Mouse (Mus musculus) adrenal gland, postnatal 25 days (tissue): ENCODE data around the gene Itgae. TPM values are rescaled to one million over a fixed set of nuclear protein-coding genes. Genes with fewer than 3 reads are reported as not detected.
A peak's percentile ranks its signal among the peaks of the same experiment; 100 is the strongest.

Experiments used
- DNase-seq: peaks from one replicate; pipeline ENCODE4 v3.0.0; 2021; ENCODE audit warnings: mixed read lengths
- long read RNA-seq: library from polyadenylated mRNA; stranded (forward); transcript quantifications from one replicate; pipeline ENCODE4 v2.0.0, GENCODE M21; 2021
- total RNA-seq: library from RNA; stranded (reverse); gene quantifications from 2 replicates; pipeline ENCODE4 v1.2.3, GENCODE M21; 2021

Itgae gene
- 0.30 and 0.33 TPM in 2 replicates for total RNA-seq
- long read RNA-seq, partial matches to known transcripts = 2 of 2 reads
- long read RNA-seq, other reads (novel, unspliced or antisense) = 0 of 2 reads

GRCm38 (mm10) chr11:73090283-73090682 lies at the start of gene Itgae:
Gene Itgae (plus strand): TSS chr11:73090583.
- no peak for DNase-seq

GRCm38 (mm10) chr11:73044229-73044755 lies 46.1 kb upstream of the Itgae start:
- DNase-seq = no peak

- DNase-seq = no peak
Measured at GRCm38 (mm10) chr11:73044789-73045188, 45.6 kb upstream of the Itgae start.

- DNase-seq = peak; percentile 96
Measured at GRCm38 (mm10) chr11:73047542-73047996, 42.8 kb upstream of the Itgae start, which contains the start of gene Ncbp3. Gene Ncbp3 (plus strand): TSS chr11:73047783.

GRCm38 (mm10) chr11:73048030-73048876 lies 42.1 kb upstream of the Itgae start:
- DNase-seq = peak; percentile 71

- peak; percentile 78 for DNase-seq
Measured at GRCm38 (mm10) chr11:73049335-73049734, 41.0 kb upstream of the Itgae start.

- DNase-seq = no peak
Measured at GRCm38 (mm10) chr11:73052795-73053194, 37.6 kb upstream of the Itgae start.

DNA sequence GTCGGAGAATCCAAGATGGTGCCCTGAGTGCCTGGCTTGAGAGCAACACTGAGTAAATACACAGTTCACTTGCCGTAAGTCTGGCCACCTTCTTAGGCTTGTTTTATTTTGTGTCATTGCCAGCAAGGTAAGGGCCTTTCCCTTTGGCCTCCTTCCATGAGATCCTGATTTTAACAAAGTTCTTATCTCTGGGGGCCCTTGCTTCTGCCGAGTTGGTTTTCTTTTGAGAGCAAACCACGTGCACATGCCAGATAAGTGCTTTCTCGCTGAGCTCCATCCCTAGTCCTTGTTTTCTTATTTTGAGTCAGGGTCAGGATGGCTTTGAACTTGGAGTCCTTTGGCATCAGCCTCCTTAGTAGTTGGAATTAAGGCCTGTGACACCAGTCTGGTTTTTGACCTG lies 32.7 kb upstream of the Itgae start:
- no peak for DNase-seq

DNA sequence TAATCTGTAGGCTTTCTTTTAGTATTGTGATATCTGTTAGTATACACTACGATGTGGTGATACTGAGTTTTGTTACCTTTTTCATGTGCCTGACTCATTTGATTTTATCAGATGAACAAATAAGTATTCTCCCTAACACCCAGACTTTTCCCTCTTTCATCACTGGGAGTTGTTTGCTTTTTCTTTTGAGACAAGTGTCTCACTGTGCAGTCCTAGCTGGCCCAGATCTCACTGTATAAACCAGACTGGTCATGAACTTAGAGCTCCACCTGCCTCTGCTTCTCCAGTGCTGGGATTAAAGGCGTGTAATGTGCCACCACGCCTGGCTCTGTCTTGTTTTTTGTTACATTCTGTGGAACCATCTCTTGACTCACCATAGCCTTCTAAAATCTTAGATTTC lies 30.8 kb upstream of the Itgae start:
- DNase-seq = no peak

DNA sequence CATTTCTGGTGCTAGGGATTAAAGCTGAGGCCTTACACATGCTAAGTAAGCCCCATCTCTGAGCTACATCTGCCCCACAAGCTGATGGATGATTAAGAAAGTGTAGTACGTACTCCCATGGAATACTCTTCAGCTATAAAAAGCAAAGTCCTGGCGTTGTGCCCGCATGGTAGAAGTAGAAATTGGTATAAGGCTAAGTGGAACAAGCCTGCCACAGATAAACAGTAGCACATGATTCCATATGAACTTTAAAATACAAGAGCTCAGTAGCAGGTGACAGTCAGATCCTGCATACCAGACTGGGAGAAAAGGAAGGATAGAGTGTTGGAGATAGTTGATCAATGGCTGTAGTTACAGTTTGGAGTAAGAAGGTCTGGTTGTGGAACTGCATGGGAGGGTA lies 29.0 kb upstream of the Itgae start:
- no peak for DNase-seq

DNA sequence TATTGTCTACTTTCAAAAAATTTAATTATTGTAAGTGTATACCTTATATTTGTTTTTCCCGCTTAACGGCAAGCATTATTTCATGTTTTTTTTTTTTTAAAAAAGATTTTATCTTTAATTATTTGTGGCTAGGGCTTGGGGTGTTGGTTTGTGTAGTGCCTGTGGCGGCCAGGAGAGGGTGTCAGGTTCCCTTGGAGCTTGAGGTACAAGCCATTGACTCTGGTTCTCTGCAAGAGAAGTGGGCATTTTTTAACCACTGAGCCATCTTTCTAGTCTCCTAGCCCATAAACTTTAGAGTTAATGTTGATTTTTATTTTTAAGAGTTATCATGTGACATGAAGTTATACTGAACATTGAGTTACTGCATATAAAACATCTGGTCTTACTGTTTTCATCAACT lies 18.5 kb upstream of the Itgae start:
- peak; percentile 39 for DNase-seq

GRCm38 (mm10) chr11:73076295-73076694 lies 14.1 kb upstream of the Itgae start:
- DNase-seq = no peak

- DNase-seq = no peak
Measured at GRCm38 (mm10) chr11:73076733-73077132, 13.7 kb upstream of the Itgae start.

- no peak for DNase-seq
Measured at GRCm38 (mm10) chr11:73077211-73077720, 13.1 kb upstream of the Itgae start.

GRCm38 (mm10) chr11:73078615-73079014 lies 11.8 kb upstream of the Itgae start:
- no peak for DNase-seq

DNA sequence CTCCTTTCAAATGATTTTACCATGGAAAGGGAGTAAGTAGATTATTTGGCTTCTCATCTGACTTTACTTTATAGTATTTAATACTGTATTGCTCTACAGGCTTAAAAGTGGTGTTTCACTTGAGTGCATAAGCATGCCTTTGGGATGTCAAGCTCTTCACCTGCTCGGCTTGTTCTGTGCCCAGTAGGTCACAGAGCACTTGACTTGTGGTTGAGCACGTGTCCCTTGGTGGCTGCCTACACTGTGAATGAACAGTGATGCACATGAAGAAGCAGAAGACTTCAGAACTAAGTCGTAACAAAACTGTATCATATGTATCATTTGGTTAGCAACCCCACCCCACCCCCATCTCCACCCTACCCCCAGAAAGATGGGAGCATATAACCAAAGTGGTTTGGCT lies 10.1 kb upstream of the Itgae start:
- no peak for DNase-seq

DNA sequence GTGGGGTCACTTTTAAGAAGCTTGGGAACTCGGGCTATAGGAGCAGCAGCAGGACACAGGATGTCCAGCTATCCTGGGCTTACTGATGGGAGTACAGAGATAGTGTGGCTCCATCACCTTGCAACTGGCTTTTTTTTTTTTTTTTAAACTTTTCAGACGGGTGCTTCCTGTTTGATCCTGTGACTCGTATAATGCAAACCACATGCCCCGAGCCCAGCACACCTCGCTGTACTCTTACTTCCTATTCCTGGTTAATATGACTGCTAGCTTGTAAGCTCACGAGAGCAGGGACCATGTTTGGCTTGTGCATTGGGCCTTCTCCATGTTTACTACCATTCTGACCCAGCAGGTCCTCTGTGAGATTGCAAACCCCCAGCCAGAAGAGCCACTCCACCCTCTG lies 6.1 kb upstream of the Itgae start:
- DNase-seq = no peak

GRCm38 (mm10) chr11:73084804-73085231 lies 5.6 kb upstream of the Itgae start:
- peak; percentile 11 for DNase-seq

GRCm38 (mm10) chr11:73085391-73085790 lies 5.0 kb upstream of the Itgae start:
- no peak for DNase-seq

GRCm38 (mm10) chr11:73087700-73088480 lies 2.5 kb upstream of the Itgae start:
- DNase-seq = no peak

- DNase-seq = no peak
Measured at GRCm38 (mm10) chr11:73090826-73091225, 443 bp downstream of the Itgae start.

DNA sequence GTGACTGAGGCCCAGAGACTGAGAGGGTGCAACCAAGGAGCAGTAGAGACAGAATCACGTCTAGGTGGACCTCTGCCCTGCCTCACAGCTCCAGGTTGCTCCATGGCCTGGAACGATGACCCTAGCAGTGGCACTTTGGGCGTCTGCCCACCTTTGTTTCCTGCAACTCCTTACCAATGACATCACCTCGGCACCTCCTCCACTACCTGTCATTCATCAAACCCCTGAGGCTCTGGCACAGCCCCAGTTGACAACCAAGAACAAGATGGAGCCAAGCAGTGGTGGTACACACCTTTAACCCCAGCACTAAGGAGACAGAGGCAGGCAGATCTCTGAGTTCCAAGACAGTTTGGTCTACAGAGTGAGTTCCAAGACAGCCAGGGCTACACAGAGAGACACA lies 1.7 kb downstream of the Itgae start:
- no peak for DNase-seq

- no peak for DNase-seq
Measured at GRCm38 (mm10) chr11:73092877-73093276, 2.5 kb downstream of the Itgae start.
